Mouse (Mus musculus) midbrain, embryonic 15.5 days (tissue): ENCODE measurements around the gene Cactin. TPM values are rescaled to one million over a fixed set of nuclear protein-coding genes. Genes with fewer than 3 reads are reported as not detected.

Experiments
- ATAC-seq: fragments of 200-750 bp; cut with Nextera tagmentation; replicated peaks from 2 replicates; pipeline ENCODE4 v1.8.0; 2017; ENCODE audit warnings: moderate TSS enrichment
- H3K27ac ChIP-seq: fragments of 300-500 bp; sonication (generic); 2 replicates; pipeline ENCODE4 v1.5.1; 2015; ENCODE audit warnings: mild to moderate bottlenecking, inconsistent platforms
- H3K27me3 ChIP-seq: fragments of 300-500 bp; sonication (generic); replicated peaks from 2 replicates; pipeline ENCODE4 v1.6.1; 2015; ENCODE audit warnings: inconsistent platforms
- H3K36me3 ChIP-seq: fragments of 300-500 bp; sonication (generic); replicated peaks from 2 replicates; pipeline ENCODE4 v1.6.1; 2015; ENCODE audit warnings: inconsistent platforms
- H3K4me1 ChIP-seq: fragments of 300-500 bp; sonication (generic); 2 replicates; pipeline ENCODE4 v1.6.1; 2015; ENCODE audit warnings: inconsistent platforms
- H3K4me2 ChIP-seq: fragments of 300-500 bp; sonication (generic); 2 replicates; pipeline ENCODE4 v1.6.1; 2015; ENCODE audit warnings: inconsistent platforms, mild to moderate bottlenecking, moderate library complexity
- H3K4me3 ChIP-seq: fragments of 300-500 bp; sonication (generic); 2 replicates; pipeline ENCODE4 v1.5.1; 2015; ENCODE audit warnings: mild to moderate bottlenecking, inconsistent platforms
- H3K9ac ChIP-seq: fragments of 300-500 bp; sonication (generic); 2 replicates; pipeline ENCODE4 v1.6.1; 2015; ENCODE audit warnings: mild to moderate bottlenecking, inconsistent platforms
- H3K9me3 ChIP-seq: fragments of 300-500 bp; sonication (generic); 2 replicates; pipeline ENCODE4 v1.6.1; 2016; ENCODE audit warnings: inconsistent platforms
- WGBS: fragments of 180-500 bp; shearing (Covaris S2); methylation state at CpG from one replicate; pipeline ENCODE4 v1.1.7; 2015; ENCODE audit warnings: mixed read lengths; 5-methylcytosine and 5-hydroxymethylcytosine counted together
- polyA plus RNA-seq: library from polyadenylated mRNA; unstranded; fragments of >200 nt; fragmentation: Nextera tagmentation; extraction: Ambion mirVana; gene quantifications from 2 replicates; pipeline ENCODE4 v1.2.1, GENCODE M21; 2015

The Cactin gene
- polyA plus RNA-seq, 1 experiment from 2014 or later, result 35.8 TPM

- 94% methylated on average over 18 of the region's 18 CpGs for WGBS
- no peaks in the 10 kb centered on the region for H3K9me3 ChIP-seq
- no peak overlapping the region for H3K9ac ChIP-seq
- H3K4me1 ChIP-seq, result peaks cover 22% of the 10 kb centered on the region
- peaks cover 33% of the 10 kb centered on the region for H3K36me3 ChIP-seq
- no peaks in the 10 kb centered on the region for H3K27me3 ChIP-seq
- H3K27ac ChIP-seq, result no peak overlapping the region
- ATAC-seq, result no peak
- H3K4me2 ChIP-seq, result no peak overlapping the region
- no peak overlapping the region for H3K4me3 ChIP-seq
Observed at GRCm38 (mm10) chr10:81323791-81324530, 3.1 kb downstream of the Cactin start.

DNA sequence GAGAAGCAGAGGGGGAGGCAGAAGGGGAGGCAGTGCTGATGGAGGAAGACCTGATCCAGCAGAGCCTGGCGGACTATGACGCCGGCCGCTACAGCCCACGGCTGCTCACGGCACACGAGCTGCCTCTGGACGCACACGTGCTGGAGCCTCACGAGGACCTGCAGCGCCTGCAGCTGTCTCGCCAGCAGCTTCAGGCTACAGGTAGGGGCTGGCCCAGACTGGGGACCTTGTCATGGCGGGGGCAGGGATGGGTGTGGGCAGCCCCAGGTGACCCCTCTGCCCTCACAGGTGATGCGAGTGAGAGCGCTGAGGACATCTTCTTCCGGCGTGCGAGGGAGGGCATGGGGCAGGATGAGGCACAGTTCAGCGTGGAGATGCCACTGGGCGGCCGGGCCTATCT is 4.3 kb downstream of the Cactin start:
- H3K4me3 ChIP-seq, result no peak overlapping the region
- no peak overlapping the region for H3K27ac ChIP-seq
- no peak overlapping the region for H3K9ac ChIP-seq
- no peak for ATAC-seq
- 95% methylated on average over 21 of the region's 21 CpGs for WGBS
- H3K27me3 ChIP-seq, result no peaks in the 10 kb centered on the region
- peaks cover 33% of the 10 kb centered on the region for H3K36me3 ChIP-seq
- H3K4me2 ChIP-seq, result no peak overlapping the region
- H3K4me1 ChIP-seq, result peaks cover 11% of the 10 kb centered on the region
- H3K9me3 ChIP-seq, result no peaks in the 10 kb centered on the region

DNA sequence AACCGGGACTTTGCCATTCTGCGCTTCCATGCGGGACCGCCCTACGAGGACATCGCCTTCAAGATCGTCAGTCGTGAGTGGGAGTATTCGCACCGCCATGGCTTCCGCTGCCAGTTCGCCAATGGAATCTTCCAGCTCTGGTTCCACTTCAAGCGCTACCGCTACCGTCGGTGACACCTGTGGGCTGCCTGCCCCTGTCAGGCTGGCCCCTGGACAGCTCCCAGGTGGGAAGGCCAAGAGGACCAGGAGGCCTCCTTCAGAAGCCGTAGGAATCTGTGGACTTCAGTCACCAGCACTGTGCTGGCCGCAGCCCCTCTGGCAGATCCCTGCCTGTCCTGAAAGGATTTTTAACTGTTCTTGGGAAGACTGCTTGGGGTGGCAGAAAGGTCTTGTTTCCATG is 4.9 kb downstream of the Cactin start:
- no peak overlapping the region for H3K9ac ChIP-seq
- H3K9me3 ChIP-seq, result no peaks in the 10 kb centered on the region
- no peak overlapping the region for H3K4me3 ChIP-seq
- peaks cover 11% of the 10 kb centered on the region for H3K4me1 ChIP-seq
- no peaks in the 10 kb centered on the region for H3K27me3 ChIP-seq
- no peak overlapping the region for H3K27ac ChIP-seq
- H3K4me2 ChIP-seq, result no peak overlapping the region
- peaks cover 33% of the 10 kb centered on the region for H3K36me3 ChIP-seq
- ATAC-seq, result no peak
- 94% methylated on average over 18 of the region's 18 CpGs for whole genome bisulfite sequencing

GRCm38 (mm10) chr10:81326858-81327257 is 6.0 kb downstream of the Cactin start:
- Histone ChIP-seq H3K27ac (no peak overlapping the region), H3K4me1 (peaks cover 7% of the 10 kb centered on the region), H3K36me3 (peaks cover 33% of the 10 kb centered on the region), H3K4me3 (no peak overlapping the region), H3K27me3 (0 out of 2 replicates have a peak, but pooled peaks cover 3% of the 10 kb centered on the region), H3K9me3 (no peaks in the 10 kb centered on the region), H3K9ac (no peak overlapping the region), H3K4me2 (no peak overlapping the region)
- 89% methylated on average over 6 of the region's 6 CpGs for WGBS
- no peak for ATAC-seq

GRCm38 (mm10) chr10:81327959-81328358 is 7.1 kb downstream of the Cactin start:
- no peak overlapping the region for H3K4me2 ChIP-seq
- no peaks in the 10 kb centered on the region for H3K4me1 ChIP-seq
- no peak overlapping the region for H3K27ac ChIP-seq
- H3K4me3 ChIP-seq, result no peak overlapping the region
- 68% methylated on average over 2 of the region's 2 CpGs for WGBS
- H3K9ac ChIP-seq, result no peak overlapping the region
- no peak for ATAC-seq
- H3K9me3 ChIP-seq, result no peaks in the 10 kb centered on the region
- peaks cover 31% of the 10 kb centered on the region for H3K36me3 ChIP-seq
- peaks cover 13% of the 10 kb centered on the region for H3K27me3 ChIP-seq

- no peak for ATAC-seq
- H3K9me3 ChIP-seq, result no peaks in the 10 kb centered on the region
- no peak within 1 kb of the TSS for H3K4me3 ChIP-seq
- peaks cover 17% of the 10 kb centered on the region for H3K27me3 ChIP-seq
- H3K4me2 ChIP-seq, result no peak within 1 kb of the TSS
- H3K9ac ChIP-seq, result no peak within 1 kb of the TSS
- WGBS, result 11% methylated on average over 10 of the region's 10 CpGs
- peaks cover 28% of the 10 kb centered on the region for H3K36me3 ChIP-seq
- H3K4me1 ChIP-seq, result no peaks in the 10 kb centered on the region
- no peak within 1 kb of the TSS for H3K27ac ChIP-seq
Observed at GRCm38 (mm10) chr10:81328386-81328785, 7.5 kb downstream of the Cactin start, which contains the start of gene Tbxa2r. TSS of gene Tbxa2r (plus strand) at chr10:81328731.

DNA sequence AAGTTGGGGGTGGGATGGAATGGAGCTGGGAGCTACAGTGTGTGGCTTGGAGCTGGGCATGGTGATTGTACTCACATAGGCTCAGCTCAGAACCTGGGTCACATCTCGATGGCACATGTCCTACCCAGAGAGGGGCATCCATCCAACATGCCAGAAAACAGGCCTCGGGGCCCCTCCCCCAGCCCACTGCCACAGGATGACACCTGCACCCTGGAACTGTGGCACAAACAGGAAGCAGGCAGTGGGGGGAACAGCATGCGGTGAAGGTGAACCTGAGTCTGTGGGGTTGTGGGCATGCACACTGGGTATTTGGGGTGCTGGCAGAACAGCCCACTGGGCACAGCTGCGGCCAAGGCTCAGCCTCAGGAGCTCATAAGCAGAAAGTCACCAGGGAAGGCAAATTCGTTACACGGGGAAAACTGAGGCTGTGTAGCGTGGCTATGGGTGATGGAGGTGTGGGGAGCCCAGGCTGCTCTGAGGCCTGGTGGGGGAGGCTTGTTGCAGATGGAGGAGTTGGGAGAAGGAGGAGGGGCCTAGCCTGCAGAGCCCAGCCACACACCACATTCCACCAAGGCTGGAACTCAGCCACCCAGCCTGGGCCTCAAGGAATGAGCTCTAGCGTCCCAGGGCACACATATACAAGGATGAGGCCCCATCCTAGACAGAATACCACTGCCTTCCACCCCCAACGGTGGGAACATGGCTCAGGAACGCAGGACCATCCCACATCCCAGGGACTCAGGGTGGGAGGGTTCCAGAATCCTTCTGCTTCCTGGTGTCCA is 8.5 kb downstream of the Cactin start:
- no peak overlapping the region for H3K4me2 ChIP-seq
- H3K36me3 ChIP-seq, result peaks cover 18% of the 10 kb centered on the region
- H3K4me1 ChIP-seq, result no peaks in the 10 kb centered on the region
- no peak overlapping the region for H3K27ac ChIP-seq
- no peak overlapping the region for H3K9ac ChIP-seq
- 70% methylated on average over 10 of the region's 10 CpGs for WGBS
- H3K4me3 ChIP-seq, result no peak overlapping the region
- ATAC-seq, result no peak
- H3K27me3 ChIP-seq, result peaks cover 18% of the 10 kb centered on the region
- H3K9me3 ChIP-seq, result no peaks in the 10 kb centered on the region

GRCm38 (mm10) chr10:81330007-81330406 is 9.1 kb downstream of the Cactin start:
- WGBS, result 66% methylated on average over 4 of the region's 4 CpGs
- Histone ChIP-seq H3K9me3 (no peaks in the 10 kb centered on the region), H3K27me3 (peaks cover 21% of the 10 kb centered on the region), H3K4me1 (no peaks in the 10 kb centered on the region), H3K4me3 (no peak overlapping the region), H3K4me2 (no peak overlapping the region), H3K36me3 (peaks cover 12% of the 10 kb centered on the region), H3K9ac (no peak overlapping the region), H3K27ac (no peak overlapping the region)
- no peak for ATAC-seq

DNA sequence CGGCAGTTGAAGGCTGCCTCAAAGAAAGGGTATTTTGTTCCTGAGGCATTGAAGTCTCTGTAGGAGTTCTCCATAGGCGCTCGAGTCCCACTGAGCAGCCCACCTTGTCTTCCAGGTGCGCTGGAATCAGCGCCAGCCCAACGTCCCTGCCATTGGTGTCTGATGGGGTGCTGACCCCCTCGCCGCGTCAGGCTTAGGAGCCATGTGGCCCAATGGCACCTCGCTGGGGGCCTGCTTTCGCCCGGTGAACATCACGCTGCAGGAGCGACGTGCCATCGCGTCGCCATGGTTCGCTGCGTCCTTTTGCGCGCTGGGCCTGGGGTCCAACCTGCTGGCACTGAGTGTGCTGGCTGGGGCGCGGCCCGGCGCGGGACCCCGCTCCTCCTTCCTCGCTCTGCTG is 11.4 kb downstream of the Cactin start:
- Histone ChIP-seq H3K9ac (no peak overlapping the region), H3K9me3 (no peaks in the 10 kb centered on the region), H3K27me3 (peaks cover 23% of the 10 kb centered on the region), H3K4me3 (no peak overlapping the region), H3K27ac (no peak overlapping the region), H3K4me1 (no peaks in the 10 kb centered on the region), H3K36me3 (no peaks in the 10 kb centered on the region), H3K4me2 (no peak overlapping the region)
- ATAC-seq, result no peak
- WGBS, result 15% methylated on average over 29 of the region's 29 CpGs

DNA sequence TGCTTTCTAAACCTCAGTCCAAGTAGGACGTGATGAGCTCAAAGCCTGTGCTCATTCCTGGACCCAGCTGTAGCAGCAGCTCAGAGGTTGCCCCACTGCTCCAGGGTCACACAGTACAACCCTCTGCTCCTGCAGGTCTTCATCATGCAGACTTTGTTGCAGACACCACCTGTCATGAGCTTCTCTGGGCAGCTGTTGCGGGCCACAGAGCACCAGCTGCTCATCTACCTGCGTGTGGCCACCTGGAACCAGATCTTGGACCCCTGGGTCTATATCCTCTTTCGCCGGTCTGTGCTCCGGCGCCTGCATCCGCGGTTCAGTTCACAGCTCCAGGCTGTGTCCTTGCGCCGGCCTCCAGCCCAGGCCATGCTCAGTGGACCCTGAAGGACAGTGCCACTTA is 13.4 kb downstream of the Cactin start:
- no peaks in the 10 kb centered on the region for H3K4me1 ChIP-seq
- no peak overlapping the region for H3K27ac ChIP-seq
- H3K27me3 ChIP-seq, result peaks cover 27% of the 10 kb centered on the region
- whole genome bisulfite sequencing, result 56% methylated on average over 11 of the region's 11 CpGs
- H3K4me2 ChIP-seq, result no peak overlapping the region
- H3K36me3 ChIP-seq, result no peaks in the 10 kb centered on the region
- H3K9me3 ChIP-seq, result no peaks in the 10 kb centered on the region
- H3K9ac ChIP-seq, result no peak overlapping the region
- H3K4me3 ChIP-seq, result no peak overlapping the region
- ATAC-seq, result no peak

DNA sequence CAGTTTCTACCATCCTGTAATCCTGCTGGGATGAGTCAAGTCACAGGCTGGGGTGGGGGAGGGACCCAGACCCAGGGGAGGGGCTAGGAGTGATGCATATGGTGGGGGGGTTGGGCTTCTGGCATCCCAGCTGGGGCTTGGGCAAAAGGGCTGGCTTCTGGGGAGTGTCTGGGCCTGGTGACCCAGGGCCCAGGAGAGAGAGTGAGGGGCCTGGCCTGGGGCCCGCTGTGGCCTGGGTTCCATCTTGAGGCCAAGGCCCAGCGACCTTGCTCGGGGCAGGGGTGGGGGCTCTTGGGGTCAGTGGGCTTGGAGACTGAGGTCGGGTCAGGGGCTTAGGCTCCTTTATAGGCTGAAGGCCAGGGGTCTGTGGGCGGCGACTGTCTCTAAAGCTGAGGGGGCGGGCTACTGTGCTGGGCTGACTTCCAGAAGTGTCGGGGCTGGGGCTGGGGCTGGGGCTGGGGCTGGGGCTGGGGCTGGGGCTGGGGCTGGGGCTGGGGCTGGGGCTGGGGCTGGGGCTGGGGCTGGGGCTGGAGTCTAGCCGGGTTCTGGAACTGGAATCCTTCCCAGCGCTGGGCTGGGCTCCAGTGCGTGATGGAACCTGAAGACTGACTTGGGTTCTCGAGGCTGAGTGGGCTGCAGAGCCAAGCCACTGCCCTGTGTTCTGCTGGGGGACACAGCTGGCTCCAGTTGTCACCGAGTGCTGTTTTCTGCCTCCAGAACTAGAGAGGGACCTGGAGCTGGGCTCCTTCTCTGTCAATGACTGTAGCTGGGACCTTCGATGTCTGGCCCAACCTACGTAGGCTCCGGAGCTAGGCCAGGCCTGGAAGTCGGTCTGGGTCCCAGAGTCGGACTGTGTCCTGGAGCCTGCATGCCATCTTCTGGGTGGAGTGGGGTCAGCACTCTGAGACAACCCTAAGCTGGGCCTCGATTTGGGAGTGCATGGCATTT is 14.8 kb downstream of the Cactin start:
- Histone ChIP-seq H3K4me2 (no peak overlapping the region), H3K4me3 (no peak overlapping the region), H3K9me3 (no peaks in the 10 kb centered on the region), H3K27me3 (peaks cover 33% of the 10 kb centered on the region), H3K4me1 (no peaks in the 10 kb centered on the region), H3K36me3 (no peaks in the 10 kb centered on the region), H3K9ac (no peak overlapping the region), H3K27ac (no peak overlapping the region)
- WGBS, result 44% methylated on average over 15 of the region's 19 CpGs
- no peak for ATAC-seq

DNA sequence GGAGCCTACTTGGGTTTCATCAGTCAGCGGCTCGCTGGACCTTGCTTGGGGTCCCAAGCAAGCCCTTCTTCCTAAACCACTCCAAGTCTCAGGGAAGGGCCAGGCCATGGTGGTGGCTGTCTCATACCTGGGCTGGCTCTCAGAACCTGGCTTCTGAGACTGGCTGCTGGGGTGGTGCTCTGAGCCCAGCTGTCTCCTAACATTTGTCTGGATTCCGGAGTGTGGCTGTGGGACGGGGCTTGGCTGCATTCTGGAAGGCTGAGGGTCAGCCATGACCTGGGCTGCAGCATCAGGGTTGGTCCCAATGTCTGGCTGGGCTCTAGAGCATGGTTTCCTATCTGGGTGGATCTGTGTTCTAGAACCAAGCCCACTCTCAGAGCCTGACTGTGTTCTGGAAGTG is 15.7 kb downstream of the Cactin start:
- no peaks in the 10 kb centered on the region for H3K4me1 ChIP-seq
- H3K27ac ChIP-seq, result no peak overlapping the region
- H3K9me3 ChIP-seq, result no peaks in the 10 kb centered on the region
- ATAC-seq, result no peak
- H3K9ac ChIP-seq, result no peak overlapping the region
- no peak overlapping the region for H3K4me2 ChIP-seq
- no peaks in the 10 kb centered on the region for H3K36me3 ChIP-seq
- H3K27me3 ChIP-seq, result peaks cover 38% of the 10 kb centered on the region
- no peak overlapping the region for H3K4me3 ChIP-seq
- WGBS, result 99% methylated on average over 4 of the region's 4 CpGs
